Comparison of ENCODE assay signal across 26 mouse cellular contexts in genomic region chr11:46842015-46842726, GRCm38 (mm10). TPM values are rescaled to one million over a fixed set of nuclear protein-coding genes. Genes with fewer than 3 reads are reported as not detected.
DNase-seq lines count a peak whose midpoint lies in the region; ATAC-seq lines count a peak whose summit lies in the region.
"Had no signal": no experiment of that assay in that cellular context is flagged by ENCODE, and none has a peak within 500 bp of the region (broad histone marks: within the 10 kb centered on the region; RNA-seq: fewer than 3 reads in every experiment).

No protein-coding gene starts in this region.

- ATAC-seq in embryonic facial prominence, embryonic 14.5 days (ENCODE audit: low read depth), result no peak
- ATAC-seq in kidney, embryonic 16.5 days (ENCODE audit: low FRiP score, low TSS enrichment), result peak; percentile 56; the same call in 1 of the 2 replicates
- peak; percentile 83 for ATAC-seq in lung, embryonic 16.5 days (ENCODE audit: low read depth)
- ATAC-seq in forebrain, embryonic 15.5 days (replicated peaks), result no peak
- ATAC-seq: forebrain, embryonic 13.5 days; forebrain, postnatal 0 days; hindbrain, postnatal 0 days had no signal

- no peaks in the 10 kb centered on the region for H3K36me3 ChIP-seq in embryonic facial prominence, embryonic 14.5 days (ENCODE audit: control insufficient read depth, insufficient read depth, low read length)
- H3K36me3 ChIP-seq in embryonic facial prominence, embryonic 10.5 days (replicated peaks), result no peaks in the 10 kb centered on the region
- no peaks in the 10 kb centered on the region for H3K36me3 ChIP-seq in kidney, embryonic 16.5 days (ENCODE audit: insufficient read depth, low read length)
- H3K36me3 ChIP-seq in lung, embryonic 16.5 days (ENCODE audit: control insufficient read depth, insufficient read depth, low read length), result no peaks in the 10 kb centered on the region
- H3K36me3 ChIP-seq in forebrain, embryonic 15.5 days, result no peaks in the 10 kb centered on the region
- H3K36me3 ChIP-seq: embryonic facial prominence, embryonic 13.5 days; forebrain, embryonic 10.5 days; heart, embryonic 12.5 days had no signal

- H3K4me3 ChIP-seq in embryonic facial prominence, embryonic 14.5 days (ENCODE audit: low read depth, low read length), result no peak overlapping the region
- H3K4me3 ChIP-seq in embryonic facial prominence, embryonic 10.5 days, result no peak overlapping the region
- H3K4me3 ChIP-seq in kidney, embryonic 16.5 days (ENCODE audit: low read length), result no peak overlapping the region
- H3K4me3 ChIP-seq in lung, embryonic 16.5 days (ENCODE audit: low read length), result no peak overlapping the region
- H3K4me3 ChIP-seq in forebrain, embryonic 15.5 days, result no peak overlapping the region
- H3K4me3 ChIP-seq: embryonic facial prominence, embryonic 13.5 days; forebrain, embryonic 10.5 days; forebrain, embryonic 13.5 days; gastrocnemius, adult 2 months; heart, embryonic 12.5 days had no signal

- DNase-seq in embryonic facial prominence, embryonic 14.5 days (ENCODE audit: low spot score), result peak; percentile 6
- DNase-seq in embryonic facial prominence, embryonic 10.5 days (ENCODE audit: low spot score), result no peak
- no peak for DNase-seq in kidney, adult 8-10 months
- no peak for DNase-seq in lung, postnatal 14 days
- DNase-seq in Muller cell, postnatal 12 days (ENCODE audit: inconsistent ontology term), result peak; percentile 74
- DNase-seq: adrenal gland, adult 2 months; adrenal gland, postnatal 14 days; cerebellum, adult 11 months; cerebellum, adult 2 months; cerebellum, adult 9-11 months; cerebellum, postnatal 25 days; forebrain, postnatal 0 days; gastrocnemius, adult 2 months; gastrocnemius, postnatal 14 days; heart, adult 11 months; heart, postnatal 14 days; heart, postnatal 4 days had no signal

- no peak overlapping the region for H3K4me2 ChIP-seq in embryonic facial prominence, embryonic 14.5 days (ENCODE audit: low read depth, low read length)
- no peak overlapping the region for H3K4me2 ChIP-seq in kidney, embryonic 16.5 days (replicated peaks; ENCODE audit: low read depth, low read length)
- no peak overlapping the region for H3K4me2 ChIP-seq in lung, embryonic 16.5 days (ENCODE audit: low read depth, low read length)
- H3K4me2 ChIP-seq in forebrain, embryonic 15.5 days (replicated peaks), result no peak overlapping the region
- H3K4me2 ChIP-seq: embryonic facial prominence, embryonic 13.5 days; forebrain, embryonic 13.5 days; heart, embryonic 12.5 days; hindbrain, embryonic 14.5 days had no signal

- no peak overlapping the region for H3K27ac ChIP-seq in embryonic facial prominence, embryonic 14.5 days (replicated peaks; ENCODE audit: low read depth, low read length)
- no peak overlapping the region for H3K27ac ChIP-seq in embryonic facial prominence, embryonic 10.5 days (replicated peaks)
- H3K27ac ChIP-seq in kidney, embryonic 16.5 days (ENCODE audit: low read length), result no peak overlapping the region
- H3K27ac ChIP-seq in lung, embryonic 16.5 days (ENCODE audit: low read length), result peak overlapping the region; percentile 66
- no peak overlapping the region for H3K27ac ChIP-seq in forebrain, embryonic 15.5 days (replicated peaks)
- H3K27ac ChIP-seq: embryonic facial prominence, embryonic 13.5 days; forebrain, embryonic 10.5 days; forebrain, embryonic 13.5 days; gastrocnemius, adult 2 months; hindbrain, embryonic 14.5 days; hindbrain, postnatal 0 days had no signal

- 46% methylated on average over 2 of the region's 2 CpGs for WGBS in embryonic facial prominence, embryonic 14.5 days
- WGBS in embryonic facial prominence, embryonic 10.5 days, result 64% methylated on average over 2 of the region's 2 CpGs
- 59% methylated on average over 2 of the region's 2 CpGs for WGBS in kidney, embryonic 16.5 days
- 39% methylated on average over 2 of the region's 2 CpGs for WGBS in lung, embryonic 16.5 days
- WGBS in forebrain, embryonic 15.5 days, result 69% methylated on average over 2 of the region's 2 CpGs

- no peak overlapping the region for H3K9ac ChIP-seq in embryonic facial prominence, embryonic 14.5 days (ENCODE audit: low read depth, low read length)
- H3K9ac ChIP-seq in kidney, embryonic 16.5 days (replicated peaks; ENCODE audit: low read length), result no peak overlapping the region
- H3K9ac ChIP-seq in lung, embryonic 16.5 days (ENCODE audit: low read length), result no peak overlapping the region
- no peak overlapping the region for H3K9ac ChIP-seq in forebrain, embryonic 15.5 days (replicated peaks)
- H3K9ac ChIP-seq: embryonic facial prominence, embryonic 13.5 days; forebrain, embryonic 13.5 days; forebrain, postnatal 0 days; heart, embryonic 12.5 days; hindbrain, embryonic 14.5 days had no signal

- H3K9me3 ChIP-seq in embryonic facial prominence, embryonic 14.5 days (ENCODE audit: control insufficient read depth, low read length), result no peaks in the 10 kb centered on the region
- no peaks in the 10 kb centered on the region for H3K9me3 ChIP-seq in embryonic facial prominence, embryonic 10.5 days
- H3K9me3 ChIP-seq in kidney, embryonic 16.5 days (ENCODE audit: low read length), result no peaks in the 10 kb centered on the region
- H3K9me3 ChIP-seq in lung, embryonic 16.5 days (ENCODE audit: control insufficient read depth, low read length), result no peaks in the 10 kb centered on the region
- H3K9me3 ChIP-seq in forebrain, embryonic 15.5 days, result no peaks in the 10 kb centered on the region
- H3K9me3 ChIP-seq: embryonic facial prominence, embryonic 13.5 days; forebrain, embryonic 10.5 days; forebrain, embryonic 13.5 days; heart, embryonic 12.5 days had no signal

- H3K4me1 ChIP-seq in embryonic facial prominence, embryonic 14.5 days (ENCODE audit: control insufficient read depth, insufficient read depth, low read length), result no peaks in the 10 kb centered on the region; the same call in 1 of the 2 replicates
- peaks cover 22% of the 10 kb centered on the region for H3K4me1 ChIP-seq in embryonic facial prominence, embryonic 10.5 days
- H3K4me1 ChIP-seq in kidney, embryonic 16.5 days (ENCODE audit: insufficient read depth, low read length), result peaks cover 3% of the 10 kb centered on the region; the same call in 1 of the 2 replicates
- H3K4me1 ChIP-seq in lung, embryonic 16.5 days (replicated peaks; ENCODE audit: control insufficient read depth, insufficient read depth, low read length), result no peaks in the 10 kb centered on the region
- H3K4me1 ChIP-seq in forebrain, embryonic 15.5 days, result no peaks in the 10 kb centered on the region
- H3K4me1 ChIP-seq: forebrain, embryonic 13.5 days had no signal

- H3K27me3 ChIP-seq in embryonic facial prominence, embryonic 14.5 days (replicated peaks; ENCODE audit: control insufficient read depth, insufficient read depth, low read length), result no peaks in the 10 kb centered on the region
- no peaks in the 10 kb centered on the region for H3K27me3 ChIP-seq in embryonic facial prominence, embryonic 10.5 days (replicated peaks; ENCODE audit: low read depth, poor library complexity, severe bottlenecking)
- no peaks in the 10 kb centered on the region for H3K27me3 ChIP-seq in kidney, embryonic 16.5 days (ENCODE audit: insufficient read depth, low read length)
- no peaks in the 10 kb centered on the region for H3K27me3 ChIP-seq in lung, embryonic 16.5 days (ENCODE audit: control insufficient read depth, insufficient read depth, low read depth, low read length)
- no peaks in the 10 kb centered on the region for H3K27me3 ChIP-seq in forebrain, embryonic 15.5 days
- H3K27me3 ChIP-seq: embryonic facial prominence, embryonic 13.5 days; forebrain, embryonic 13.5 days; heart, embryonic 12.5 days had no signal

RNA-seq across cellular contexts. Expression of gene Timd4, which starts 31.6 kb away (rescaled TPM):
- 0.33 and 0.40 TPM in 2 replicates for polyA plus RNA-seq in embryonic facial prominence, embryonic 14.5 days (2014; fragmentation: Nextera tagmentation; extraction: Ambion mirVana)
- polyA plus RNA-seq in embryonic facial prominence, embryonic 10.5 days (2016; fragmentation: Nextera tagmentation; extraction: Ambion mirVana), result 0.27 TPM in 1 of 2 replicates, not detected in the other
- polyA plus RNA-seq in kidney, embryonic 16.5 days (2015; fragmentation: Nextera tagmentation; extraction: Ambion mirVana), result 0.32 and 0.39 TPM in 2 replicates
- 0.11 and 0.59 TPM in 2 replicates for polyA plus RNA-seq in lung, embryonic 16.5 days (2015; fragmentation: Nextera tagmentation; extraction: Ambion mirVana)
- not detected in 2 replicates for polyA plus RNA-seq in forebrain, embryonic 15.5 days (2015; fragmentation: Nextera tagmentation; extraction: Ambion mirVana)
- polyA plus RNA-seq: cerebellum, adult 2 months; embryonic facial prominence, embryonic 13.5 days; forebrain, embryonic 13.5 days; forebrain, postnatal 0 days had no signal

Comparison
In these comparisons a context has a peak if more than half of its experiments do, and no peak if none do; other contexts are left out.
1. DNase-seq: peak in embryonic facial prominence, embryonic 14.5 days (single experiment) and Muller cell, postnatal 12 days (single experiment); none in embryonic facial prominence, embryonic 10.5 days (single experiment), kidney, adult 8-10 months (0 of 2) and lung, postnatal 14 days (single experiment).
2. ATAC-seq: peak in kidney, embryonic 16.5 days (single experiment) and lung, embryonic 16.5 days (single experiment); none in embryonic facial prominence, embryonic 14.5 days (single experiment) and forebrain, embryonic 15.5 days (single experiment).